Mouse (Mus musculus) myocyte (in vitro differentiated cells): ENCODE results near the gene Nme3.

Experiments used
- CEBPB ChIP-seq: IDR thresholded peaks from 2 replicates; pipeline ENCODE4 v1.6.1; 2011; ENCODE audit warnings: mild to moderate bottlenecking, moderate library complexity; ENCODE audit not compliant: poor library complexity, insufficient read depth, severe bottlenecking
- E2F4 ChIP-seq: IDR thresholded peaks from one replicate; pipeline ENCODE4 v1.6.1; 2011; ENCODE audit warnings: mild to moderate bottlenecking, control low read depth, moderate library complexity; ENCODE audit not compliant: insufficient read depth
- MAX ChIP-seq: IDR thresholded peaks from one replicate; pipeline ENCODE4 v1.6.1; 2011; ENCODE audit warnings: low read depth, mild to moderate bottlenecking, control low read depth
- MYOG ChIP-seq, 3 experiments: IDR thresholded peaks; one replicate each; pipeline ENCODE4 v1.6.1; 2011; ENCODE audit warnings: control low read depth in 2 of 3, low read depth in 2 of 3, mild to moderate bottlenecking in 2 of 3; ENCODE audit not compliant: insufficient read length in 2 of 3, control insufficient read depth in 1 of 3, insufficient read depth in 1 of 3
- POLR2A ChIP-seq: IDR thresholded peaks from one replicate; pipeline ENCODE4 v1.6.1; 2011; ENCODE audit warnings: low read depth, mild to moderate bottlenecking, control low read depth, moderate library complexity; ENCODE audit not compliant: insufficient read length
- POLR2AphosphoS2 ChIP-seq: IDR thresholded peaks from one replicate; pipeline ENCODE4 v1.6.1; 2011; ENCODE audit warnings: low read depth, control low read depth; ENCODE audit not compliant: insufficient read length
- REST ChIP-seq: IDR thresholded peaks from one replicate; pipeline ENCODE4 v1.6.1; 2011; ENCODE audit warnings: mild to moderate bottlenecking, control low read depth, moderate library complexity; ENCODE audit not compliant: insufficient read depth, insufficient read length
- SRF ChIP-seq: IDR thresholded peaks from one replicate; pipeline ENCODE4 v1.6.1; 2011; ENCODE audit warnings: low read depth; ENCODE audit not compliant: control insufficient read depth, insufficient read length
- TCF12 ChIP-seq: IDR thresholded peaks from one replicate; pipeline ENCODE4 v1.6.1; 2011; ENCODE audit warnings: mild to moderate bottlenecking, control low read depth; ENCODE audit not compliant: poor library complexity, insufficient read depth, severe bottlenecking
- TCF3 ChIP-seq: IDR thresholded peaks from one replicate; pipeline ENCODE4 v1.6.1; 2011; ENCODE audit warnings: low read depth, control low read depth; ENCODE audit not compliant: insufficient read length
- USF1 ChIP-seq: IDR thresholded peaks from one replicate; pipeline ENCODE4 v1.6.1; 2011; ENCODE audit warnings: low read depth, mild to moderate bottlenecking, control low read depth, moderate library complexity

DNA sequence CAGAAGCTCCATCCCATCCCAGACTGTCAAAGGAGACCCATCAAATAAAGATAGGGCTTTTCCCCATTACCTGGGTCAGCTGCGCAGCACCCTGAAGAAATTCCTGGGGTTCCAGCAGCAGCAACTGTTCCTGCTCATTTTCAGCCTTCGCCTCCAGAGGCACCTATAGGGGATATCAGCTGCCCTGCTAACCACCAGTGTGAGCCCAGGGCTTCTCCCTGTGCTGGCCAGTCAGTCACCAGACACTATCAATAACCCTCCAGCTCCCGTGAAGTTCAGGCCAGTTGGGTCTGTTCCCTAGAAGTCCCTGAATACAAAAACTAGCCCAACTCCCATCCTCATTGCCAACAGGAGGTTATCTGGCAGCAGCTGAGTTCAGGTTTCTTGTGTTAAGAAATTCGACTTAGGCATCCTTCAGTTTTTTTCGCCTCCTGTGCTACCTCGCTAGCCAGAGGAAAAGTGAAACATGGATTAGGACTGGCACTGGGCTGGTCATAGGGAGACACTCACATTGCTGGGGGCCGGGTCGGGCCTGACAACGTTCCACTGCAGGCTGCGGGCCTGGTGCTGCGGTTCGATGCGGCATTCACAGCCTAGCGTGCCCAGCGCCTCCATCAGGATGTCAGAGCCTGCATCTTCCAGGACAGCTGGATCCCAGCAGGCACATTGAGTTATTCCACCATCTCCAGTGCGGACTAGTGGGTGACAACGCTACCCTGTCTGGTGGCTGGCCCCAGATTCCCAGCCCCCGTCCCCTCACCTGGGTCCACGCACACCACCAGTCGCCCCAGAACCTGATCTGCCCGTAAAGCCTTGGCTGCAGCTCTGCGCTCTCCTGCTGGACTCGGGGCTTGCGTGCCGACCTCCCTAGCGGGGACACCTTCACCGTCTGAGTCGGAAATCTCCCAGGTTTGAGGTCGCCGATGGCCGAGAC lies 2.0 kb upstream of the Nme3 start:
- TF ChIP-seq POLR2A, result no peak
- TF ChIP-seq MAX, result no peak
- TF ChIP-seq TCF3, result no peak
- no peak for TF ChIP-seq POLR2AphosphoS2
- no peak for TF ChIP-seq SRF
- TF ChIP-seq TCF12, result no peak
- TF ChIP-seq USF1, result no peak
- TF ChIP-seq MYOG (IDR thresholded peaks at IDR 0.05; ENCODE audit: control insufficient read depth in 1 of 3, insufficient read depth in 1 of 3, insufficient read length in 2 of 3, low read depth in 2 of 3), result no peak
- TF ChIP-seq E2F4, result no peak
- no peak for TF ChIP-seq CEBPB
- TF ChIP-seq REST, result no peak
